Mouse (Mus musculus) adrenal gland, postnatal 14 days (tissue): ENCODE data around the gene Ppp1r3f. TPM values are rescaled to one million over a fixed set of nuclear protein-coding genes. Genes with fewer than 3 reads are reported as not detected.
A peak's percentile ranks its signal among the peaks of the same experiment; 100 is the strongest.

Experiments
- DNase-seq: peaks from one replicate; pipeline ENCODE4 v3.0.0; 2021; ENCODE audit warnings: mixed read lengths
- long read RNA-seq, 2 experiments: library from polyadenylated mRNA; stranded (forward); transcript quantifications; one replicate each; pipeline ENCODE4 v2.0.0; 2021
- total RNA-seq: library from RNA; stranded (reverse); gene quantifications from 2 replicates; pipeline ENCODE4 v1.2.3, GENCODE M21; 2021

Ppp1r3f gene
- total RNA-seq: 3.0 and 4.1 TPM in 2 replicates
- long read RNA-seq, experiment 1, partial matches to known transcripts: 0 of 3 reads
- long read RNA-seq, experiment 1, other reads (novel, unspliced or antisense): 0 of 3 reads
- long read RNA-seq, experiment 2, transcript Ppp1r3f-201 (4 exons, 3,066 nt): major isoform, 5 of 6 reads
- long read RNA-seq, experiment 2, partial matches to known transcripts: 0 of 6 reads
- long read RNA-seq, experiment 2, other reads (novel, unspliced or antisense): 1 of 6 reads

- DNase-seq: peak; percentile 96
Observed at GRCm38 (mm10) chrX:7574087-7574884, at the start of gene Ppp1r3f. TSS of gene Ppp1r3f (minus strand) at chrX:7574283.

- DNase-seq: no peak
Observed at GRCm38 (mm10) chrX:7617889-7618551, 43.9 kb upstream of the Ppp1r3f start.

GRCm38 (mm10) chrX:7610536-7611258 lies 36.6 kb upstream of the Ppp1r3f start:
- DNase-seq: no peak

- no peak for DNase-seq
Observed at GRCm38 (mm10) chrX:7610035-7610434, 36.0 kb upstream of the Ppp1r3f start.

- no peak for DNase-seq
Observed at GRCm38 (mm10) chrX:7606783-7607182, 32.7 kb upstream of the Ppp1r3f start, which contains the start of gene Cacna1f. TSS of gene Cacna1f (plus strand) at chrX:7607083.

- DNase-seq: no peak
Observed at GRCm38 (mm10) chrX:7605575-7605941, 31.5 kb upstream of the Ppp1r3f start.

- peak; percentile 87 for DNase-seq
Observed at GRCm38 (mm10) chrX:7604879-7605574, 30.9 kb upstream of the Ppp1r3f start, which contains the start of gene Ccdc22. TSS of gene Ccdc22 (minus strand) at chrX:7605517.

GRCm38 (mm10) chrX:7604004-7604403 lies 29.9 kb upstream of the Ppp1r3f start:
- no peak for DNase-seq

- DNase-seq: no peak
Observed at GRCm38 (mm10) chrX:7595371-7595770, 21.3 kb upstream of the Ppp1r3f start.

- DNase-seq: no peak
Observed at GRCm38 (mm10) chrX:7586356-7586755, 12.3 kb upstream of the Ppp1r3f start.

GRCm38 (mm10) chrX:7583881-7584280 lies 9.8 kb upstream of the Ppp1r3f start:
- DNase-seq: no peak

- no peak for DNase-seq
Observed at GRCm38 (mm10) chrX:7581151-7581550, 7.1 kb upstream of the Ppp1r3f start.

- DNase-seq: no peak
Observed at GRCm38 (mm10) chrX:7574885-7575231, 775 bp upstream of the Ppp1r3f start.

- DNase-seq: peak; percentile 70
Observed at GRCm38 (mm10) chrX:7573176-7574086, 652 bp downstream of the Ppp1r3f start, which contains the start of gene Foxp3. TSS of gene Foxp3 (plus strand) at chrX:7573644.

GRCm38 (mm10) chrX:7572466-7572865 lies 1.6 kb downstream of the Ppp1r3f start:
- no peak for DNase-seq

GRCm38 (mm10) chrX:7571565-7572136 lies 2.4 kb downstream of the Ppp1r3f start:
- no peak for DNase-seq

GRCm38 (mm10) chrX:7570481-7571175 lies 3.5 kb downstream of the Ppp1r3f start:
- DNase-seq: no peak

GRCm38 (mm10) chrX:7567491-7567890 lies 6.6 kb downstream of the Ppp1r3f start:
- no peak for DNase-seq

- no peak for DNase-seq
Observed at GRCm38 (mm10) chrX:7566352-7566751, 7.7 kb downstream of the Ppp1r3f start.

GRCm38 (mm10) chrX:7563076-7563475 lies 11.0 kb downstream of the Ppp1r3f start:
- no peak for DNase-seq
